Mouse (Mus musculus) c-Kit-positive CD71-positive TER-119-negative erythroid progenitor cells, embryonic 14.5 days (primary cell): ENCODE data around the gene Rilp.
"Not testable (repeated sequence)": the region's sequence is repeated elsewhere in the genome, so short reads cannot be mapped to it uniquely, and the experiment has no call there.

Experiments
- DNase-seq: peaks from one replicate; pipeline ENCODE4 v3.0.0-alpha.2; 2013; ENCODE audit warnings: low read depth

The Rilp gene

GRCm38 (mm10) chr11:75533314-75534015 lies 23.6 kb downstream of the Rilp start:
- DNase-seq: no peak

GRCm38 (mm10) chr11:75534286-75535033 lies 24.6 kb downstream of the Rilp start:
- DNase-seq: no peak

GRCm38 (mm10) chr11:75535106-75535795 lies 25.4 kb downstream of the Rilp start:
- DNase-seq: peak; percentile 33

- no peak for DNase-seq
Measured at GRCm38 (mm10) chr11:75536255-75537024, 26.5 kb downstream of the Rilp start.

- DNase-seq: no peak
Measured at GRCm38 (mm10) chr11:75537025-75537414, 27.1 kb downstream of the Rilp start.

GRCm38 (mm10) chr11:75537491-75538183 lies 27.7 kb downstream of the Rilp start:
- DNase-seq: no peak

GRCm38 (mm10) chr11:75538184-75538969 lies 28.5 kb downstream of the Rilp start:
- no peak for DNase-seq

GRCm38 (mm10) chr11:75538970-75539299 lies 29.0 kb downstream of the Rilp start:
- no peak for DNase-seq

- no peak for DNase-seq
Measured at GRCm38 (mm10) chr11:75540209-75540608, 30.3 kb downstream of the Rilp start.

GRCm38 (mm10) chr11:75540710-75541581 lies 31.1 kb downstream of the Rilp start:
- no peak for DNase-seq

- DNase-seq: no peak
Measured at GRCm38 (mm10) chr11:75544713-75545112, 34.8 kb downstream of the Rilp start.

- peak; percentile 65 for DNase-seq
Measured at GRCm38 (mm10) chr11:75546057-75546456, 36.2 kb downstream of the Rilp start.

- no peak for DNase-seq
Measured at GRCm38 (mm10) chr11:75549658-75550111, 39.8 kb downstream of the Rilp start.

- no peak for DNase-seq
Measured at GRCm38 (mm10) chr11:75550200-75550946, 40.5 kb downstream of the Rilp start.

GRCm38 (mm10) chr11:75551321-75551720 lies 41.4 kb downstream of the Rilp start:
- DNase-seq: no peak

GRCm38 (mm10) chr11:75551961-75552441 lies 42.1 kb downstream of the Rilp start:
- DNase-seq: no peak

- no peak for DNase-seq
Measured at GRCm38 (mm10) chr11:75552906-75553482, 43.1 kb downstream of the Rilp start.

- DNase-seq: not testable (repeated sequence)
Measured at GRCm38 (mm10) chr11:75556006-75556405, 46.1 kb downstream of the Rilp start.
